Mouse (Mus musculus): Measurements from ENCODE around the gene Fam167b.
A peak's percentile ranks its signal among the peaks of the same experiment; 100 is the strongest.

DNA sequence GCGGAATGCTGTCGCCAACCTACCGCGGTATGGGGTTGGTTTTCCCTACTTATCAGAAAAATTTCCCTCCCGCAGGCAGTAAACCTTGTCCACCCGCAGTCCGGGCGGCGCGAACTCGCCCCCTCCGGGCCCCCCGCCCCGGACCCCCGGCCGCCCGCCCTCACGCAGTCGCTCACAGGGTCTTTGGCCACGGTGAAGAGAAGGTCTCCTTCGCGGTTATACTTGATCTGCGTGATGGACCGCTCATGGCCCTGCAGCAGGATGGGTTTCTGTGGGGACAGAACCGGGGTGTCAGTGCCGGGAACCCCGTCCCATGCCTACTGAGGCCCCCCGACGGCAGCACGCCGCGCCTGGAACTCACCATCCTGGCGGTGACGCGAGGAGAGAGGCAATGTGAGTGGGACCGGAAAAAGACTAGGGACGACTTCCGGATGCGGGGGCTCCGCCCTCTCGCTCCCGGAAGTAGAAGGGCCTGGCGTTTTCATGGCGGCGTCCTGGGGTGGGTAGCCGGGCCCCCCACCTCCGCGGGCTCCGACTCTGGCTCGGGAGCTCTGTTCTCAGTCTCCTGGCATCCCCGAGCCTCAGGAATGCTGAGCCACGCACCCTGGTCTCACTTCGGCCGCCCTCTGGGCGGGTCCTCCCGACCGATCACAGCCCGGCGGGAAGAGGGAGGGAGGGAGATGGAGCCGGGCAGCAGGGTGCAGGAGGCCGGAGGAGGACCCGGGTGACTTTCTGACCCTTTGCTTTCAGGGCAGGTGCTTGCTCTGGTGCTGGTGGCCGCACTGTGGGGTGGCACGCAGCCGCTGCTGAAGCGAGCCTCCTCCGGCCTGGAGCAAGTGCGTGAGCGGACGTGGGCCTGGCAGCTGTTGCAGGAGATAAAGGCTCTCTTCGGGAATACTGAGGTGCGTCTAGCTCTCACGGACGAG is 22.1 kb upstream of the Fam167b start, which contains the start of the genes Eif3i and Tmem234:
- peak; percentile 20; the same call in 1 of the 2 replicates for TF ChIP-seq CTCF (IDR thresholded peaks at IDR 0.05)
- 0 out of 2 replicates have a peak, but pooled peaks have one; percentile 25 for TF ChIP-seq EP300 (IDR thresholded peaks at IDR 0.05; ENCODE audit: insufficient read depth, low read depth, low read length)
- peak; percentile 79 for TF ChIP-seq POLR2A (IDR thresholded peaks at IDR 0.05; ENCODE audit: insufficient read depth, low read depth, low read length)

All from heart, adult 2 months (tissue).